Mouse (Mus musculus) liver, embryonic 13.5 days (tissue): Measurements from ENCODE around the gene Zfp189. TPM values are rescaled to one million over a fixed set of nuclear protein-coding genes. Genes with fewer than 3 reads are reported as not detected.
A peak's percentile ranks its signal among the peaks of the same experiment; 100 is the strongest.

ENCODE experiments used
- ATAC-seq: fragments of 200-750 bp; cut with Nextera tagmentation; 2 replicates; pipeline ENCODE4 v1.8.0; 2017; ENCODE audit warnings: low read depth, mild to moderate bottlenecking, moderate number of reproducible peaks, moderate library complexity
- DNase-seq: peaks from one replicate; pipeline ENCODE4 v3.0.0; 2022
- H3K27ac ChIP-seq: fragments of 300-500 bp; sonication (generic); 2 replicates; pipeline ENCODE4 v1.5.1; 2015; ENCODE audit warnings: moderate library complexity, mild to moderate bottlenecking, inconsistent platforms
- H3K27me3 ChIP-seq: fragments of 300-500 bp; sonication (generic); 2 replicates; pipeline ENCODE4 v1.6.1; 2015; ENCODE audit warnings: mild to moderate bottlenecking, inconsistent platforms
- H3K36me3 ChIP-seq: fragments of 300-500 bp; sonication (generic); 2 replicates; pipeline ENCODE4 v1.6.1; 2015; ENCODE audit warnings: mild to moderate bottlenecking, inconsistent platforms
- H3K4me1 ChIP-seq: fragments of 300-500 bp; sonication (generic); replicated peaks from 2 replicates; pipeline ENCODE4 v1.6.1; 2015; ENCODE audit warnings: inconsistent platforms
- H3K4me2 ChIP-seq: fragments of 300-500 bp; sonication (generic); 2 replicates; pipeline ENCODE4 v1.6.1; 2015; ENCODE audit warnings: inconsistent platforms, mild to moderate bottlenecking, moderate library complexity
- H3K4me3 ChIP-seq: fragments of 300-500 bp; sonication (generic); replicated peaks from 2 replicates; pipeline ENCODE4 v1.5.1; 2015; ENCODE audit warnings: mild to moderate bottlenecking, inconsistent platforms
- H3K9ac ChIP-seq: fragments of 300-500 bp; sonication (generic); 2 replicates; pipeline ENCODE4 v1.6.1; 2015; ENCODE audit warnings: mild to moderate bottlenecking, inconsistent platforms
- H3K9me3 ChIP-seq: fragments of 300-500 bp; sonication (generic); replicated peaks from 2 replicates; pipeline ENCODE4 v1.6.1; 2016; ENCODE audit warnings: inconsistent platforms
- WGBS: fragments of 180-500 bp; shearing (Covaris S2); methylation state at CpG from one replicate; pipeline ENCODE4 v1.1.7; 2015; ENCODE audit not compliant: insufficient replicate concordance; 5-methylcytosine and 5-hydroxymethylcytosine counted together
- polyA plus RNA-seq: library from polyadenylated mRNA; unstranded; fragments of >200 nt; fragmentation: Nextera tagmentation; extraction: Ambion mirVana; gene quantifications from 2 replicates; pipeline ENCODE4 v1.2.1, GENCODE M21; 2015

The Zfp189 gene
- polyA plus RNA-seq, 1 experiment from 2014 or later, result 3.0 TPM

- Histone ChIP-seq H3K27me3 (no peaks in the 10 kb centered on the region), H3K36me3 (peaks cover 17% of the 10 kb centered on the region), H3K27ac (no peak overlapping the region), H3K4me3 (no peak overlapping the region), H3K4me2 (no peak overlapping the region), H3K9me3 (no peaks in the 10 kb centered on the region), H3K4me1 (no peaks in the 10 kb centered on the region), H3K9ac (no peak overlapping the region)
- 57% methylated on average over 3 of the region's 3 CpGs for WGBS
- ATAC-seq (no peak), DNase-seq (no peak)
These were observed 20.0 kb downstream of the Zfp189 start for GRCm38 (mm10) chr4:49540966-49541365.

- Histone ChIP-seq H3K4me2 (0 out of 2 replicates have a peak overlapping the region, but pooled peaks have one; percentile 29), H3K4me3 (no peak overlapping the region), H3K9ac (no peak overlapping the region), H3K4me1 (no peaks in the 10 kb centered on the region), H3K27ac (no peak overlapping the region), H3K36me3 (peaks cover 5% of the 10 kb centered on the region; the same call in 1 of the 2 replicates), H3K27me3 (no peaks in the 10 kb centered on the region), H3K9me3 (no peaks in the 10 kb centered on the region)
- WGBS, result 46% methylated on average over 2 of the region's 2 CpGs
- DNase-seq (no peak), ATAC-seq (no peak)
These were observed 25.1 kb downstream of the Zfp189 start for GRCm38 (mm10) chr4:49546026-49546425.

GRCm38 (mm10) chr4:49546873-49547543, 26.0 kb downstream of the Zfp189 start:
- Histone ChIP-seq H3K4me1 (no peaks in the 10 kb centered on the region), H3K36me3 (peaks cover 5% of the 10 kb centered on the region; the same call in 1 of the 2 replicates), H3K9ac (no peak overlapping the region), H3K27ac (peak overlapping the region; percentile 1), H3K4me3 (no peak overlapping the region), H3K4me2 (peak overlapping the region; percentile 29), H3K9me3 (no peaks in the 10 kb centered on the region), H3K27me3 (no peaks in the 10 kb centered on the region)
- peak; percentile 70 for ATAC-seq
- DNase-seq, result no peak
- 52% methylated on average over 6 of the region's 6 CpGs for WGBS

GRCm38 (mm10) chr4:49547544-49548219, 26.7 kb downstream of the Zfp189 start:
- Histone ChIP-seq H3K36me3 (peaks cover 5% of the 10 kb centered on the region; the same call in 1 of the 2 replicates), H3K9ac (peak overlapping the region; percentile 49; the same call in 1 of the 2 replicates), H3K27ac (peak overlapping the region; percentile 64), H3K9me3 (no peaks in the 10 kb centered on the region), H3K27me3 (no peaks in the 10 kb centered on the region), H3K4me2 (peak overlapping the region; percentile 43), H3K4me3 (peak overlapping the region; percentile 33; the same call in 1 of the 2 replicates), H3K4me1 (no peaks in the 10 kb centered on the region)
- DNase-seq, result no peak
- peak; percentile 47 for ATAC-seq
- WGBS, result 56% methylated on average over 7 of the region's 7 CpGs

GRCm38 (mm10) chr4:49549383-49549782, 28.4 kb downstream of the Zfp189 start, which contains the start of gene Aldob:
Aldob (minus strand) TSS chr4:49549546.
- Histone ChIP-seq H3K4me3 (peak within 1 kb of the TSS; percentile 33), H3K27ac (peak within 1 kb of the TSS; percentile 64), H3K27me3 (no peaks in the 10 kb centered on the region), H3K36me3 (no peaks in the 10 kb centered on the region), H3K9me3 (no peaks in the 10 kb centered on the region), H3K4me2 (peak within 1 kb of the TSS; percentile 43), H3K9ac (peak within 1 kb of the TSS; percentile 49; the same call in 1 of the 2 replicates), H3K4me1 (no peaks in the 10 kb centered on the region)
- ATAC-seq (peak; percentile 48; the same call in 1 of the 2 replicates), DNase-seq (no peak)
- 30% methylated on average over 3 of the region's 3 CpGs for WGBS

- peak; percentile 53; the same call in 1 of the 2 replicates for ATAC-seq
- no peaks in the 10 kb centered on the region for H3K36me3 ChIP-seq
- no peak overlapping the region for H3K4me3 ChIP-seq
- H3K9ac ChIP-seq, result no peak overlapping the region
- H3K27ac ChIP-seq, result no peak overlapping the region; the same call in 1 of the 2 replicates
- DNase-seq, result no peak
- 57% methylated on average over 5 of the region's 5 CpGs for WGBS
- no peaks in the 10 kb centered on the region for H3K4me1 ChIP-seq
- no peak overlapping the region for H3K4me2 ChIP-seq
- no peaks in the 10 kb centered on the region for H3K27me3 ChIP-seq
- H3K9me3 ChIP-seq, result no peaks in the 10 kb centered on the region
These were observed 32.4 kb downstream of the Zfp189 start for GRCm38 (mm10) chr4:49553380-49553779.

GRCm38 (mm10) chr4:49557375-49557774, 36.4 kb downstream of the Zfp189 start:
- no peak for DNase-seq
- Histone ChIP-seq H3K4me3 (no peak overlapping the region), H3K9ac (no peak overlapping the region), H3K4me1 (no peaks in the 10 kb centered on the region; the same call in 1 of the 2 replicates), H3K36me3 (no peaks in the 10 kb centered on the region), H3K4me2 (no peak overlapping the region), H3K9me3 (no peaks in the 10 kb centered on the region), H3K27ac (no peak overlapping the region), H3K27me3 (no peaks in the 10 kb centered on the region)
- 97% methylated on average over 6 of the region's 7 CpGs for WGBS
- no peak for ATAC-seq

GRCm38 (mm10) chr4:49558181-49558580, 37.2 kb downstream of the Zfp189 start:
- H3K4me3 ChIP-seq, result no peak overlapping the region
- DNase-seq (no peak), ATAC-seq (peak; percentile 37; the same call in 1 of the 2 replicates)
- no peak overlapping the region for H3K4me2 ChIP-seq
- 22% methylated on average over 2 of the region's 2 CpGs for WGBS
- H3K27ac ChIP-seq, result no peak overlapping the region
- H3K9ac ChIP-seq, result no peak overlapping the region
- no peaks in the 10 kb centered on the region for H3K27me3 ChIP-seq
- H3K36me3 ChIP-seq, result no peaks in the 10 kb centered on the region
- no peaks in the 10 kb centered on the region for H3K9me3 ChIP-seq
- H3K4me1 ChIP-seq, result no peaks in the 10 kb centered on the region; the same call in 1 of the 2 replicates

- Histone ChIP-seq H3K36me3 (no peaks in the 10 kb centered on the region), H3K27ac (no peak overlapping the region), H3K4me3 (no peak overlapping the region), H3K4me2 (no peak overlapping the region), H3K27me3 (no peaks in the 10 kb centered on the region), H3K9ac (no peak overlapping the region), H3K4me1 (no peaks in the 10 kb centered on the region; the same call in 1 of the 2 replicates), H3K9me3 (no peaks in the 10 kb centered on the region)
- 59% methylated on average over 20 of the region's 20 CpGs for WGBS
- peak; percentile 51; the same call in 1 of the 2 replicates for ATAC-seq
- no peak for DNase-seq
These were observed 39.2 kb downstream of the Zfp189 start for GRCm38 (mm10) chr4:49559915-49560772.

- Histone ChIP-seq H3K9me3 (no peaks in the 10 kb centered on the region), H3K9ac (no peak overlapping the region), H3K4me1 (0 out of 2 replicates have a peak, but pooled peaks cover 2% of the 10 kb centered on the region), H3K27ac (no peak overlapping the region), H3K27me3 (no peaks in the 10 kb centered on the region), H3K36me3 (no peaks in the 10 kb centered on the region), H3K4me3 (no peak overlapping the region), H3K4me2 (no peak overlapping the region)
- DNase-seq, result peak; percentile 54
- 9% methylated on average over 3 of the region's 3 CpGs for WGBS
- peak; percentile 70 for ATAC-seq
These were observed 46.6 kb downstream of the Zfp189 start for GRCm38 (mm10) chr4:49567613-49568012.

GRCm38 (mm10) chr4:49572194-49572593, 51.2 kb downstream of the Zfp189 start:
- H3K9me3 ChIP-seq, result no peaks in the 10 kb centered on the region
- H3K4me2 ChIP-seq, result no peak overlapping the region
- H3K4me3 ChIP-seq, result no peak overlapping the region
- no peak overlapping the region for H3K9ac ChIP-seq
- H3K4me1 ChIP-seq, result 0 out of 2 replicates have a peak, but pooled peaks cover 2% of the 10 kb centered on the region
- ATAC-seq (no peak), DNase-seq (no peak)
- no peaks in the 10 kb centered on the region for H3K36me3 ChIP-seq
- 0 out of 2 replicates have a peak, but pooled peaks cover 3% of the 10 kb centered on the region for H3K27me3 ChIP-seq
- H3K27ac ChIP-seq, result no peak overlapping the region
- WGBS, result 78% methylated on average over 4 of the region's 4 CpGs
